Mouse (Mus musculus): ENCODE data around the gene Gm28305. TPM values are rescaled to one million over a fixed set of nuclear protein-coding genes. Genes with fewer than 3 reads are reported as not detected.

The Gm28305 gene
- total and polyA plus RNA-seq, 3 experiments = not detected

- Histone ChIP-seq H3K27ac (ENCODE audit: insufficient read depth, low read depth) (no peak overlapping the region), H3K4me3 (replicated peaks in 1 of 3; ENCODE audit: low read depth in 2 of 3, low read length in 2 of 3, poor library complexity in 1 of 3) (no peak overlapping the region), H3K9ac (ENCODE audit: insufficient read depth, low read depth) (no peak overlapping the region), H3K9me3 (replicated peaks; ENCODE audit: low read length) (no peaks in the 10 kb centered on the region), H3K36me3 (replicated peaks in 1 of 2; ENCODE audit: control insufficient read depth in 1 of 2, insufficient read depth in 1 of 2, low read length in 1 of 2) (peaks cover 4 to 13% of the 10 kb centered on the region in 2 experiments), H3K4me1 (ENCODE audit: control insufficient read depth in 1 of 2, insufficient read depth in 2 of 2) (no peaks in the 10 kb centered on the region), H3K4me2 (ENCODE audit: insufficient read depth, low read depth, poor library complexity, severe bottlenecking) (no peak overlapping the region), H3K79me2 (replicated peaks; ENCODE audit: control insufficient read depth, extremely low read depth, insufficient read depth, poor library complexity, severe bottlenecking) (no peaks in the 10 kb centered on the region), H3K27me3 (replicated peaks) (no peaks in the 10 kb centered on the region)
- in situ Hi-C loops (cut with MboI; ENCODE audit: low pct_ligation_motif_present, low pct_unique_long_range_greater_than_20kb, low sequenced_read_pairs) = loop anchor here (25.0 kb wide), 1 partner anchor 534 kb away; the partner anchor contains the start of gene Bfsp2
- dilution Hi-C loops (cut with MboI; ENCODE audit: extremely low pct_ligation_motif_present, extremely low pct_unique_long_range_greater_than_20kb, low sequenced_read_pairs) = no loop called here
- TF ChIP-seq EP300 (IDR thresholded peaks at IDR 0.05; ENCODE audit: low read length) (no peak), MYC (IDR thresholded peaks at IDR 0.05; ENCODE audit: low read depth, low read length) (no peak), CHD1 (IDR thresholded peaks at IDR 0.05; ENCODE audit: low read depth, low read length) (no peak), MXI1 (IDR thresholded peaks at IDR 0.05; ENCODE audit: low read depth, low read length) (no peak), ELF1 (IDR thresholded peaks at IDR 0.05; ENCODE audit: low read depth, low read length) (no peak), ZC3H11A (IDR thresholded peaks at IDR 0.05; ENCODE audit: low read depth, low read length) (no peak), USF2 (conservative IDR thresholded peaks at IDR 0.05; ENCODE audit: low read depth, low read length) (no peak), CHD2 (IDR thresholded peaks at IDR 0.05; ENCODE audit: low read length) (no peak), E2F4 (IDR thresholded peaks at IDR 0.05; ENCODE audit: insufficient replicate concordance, low read depth, low read length) (no peak), POLR2AphosphoS2 (IDR thresholded peaks at IDR 0.05; ENCODE audit: low read depth, low read length) (no peak), POLR2A (IDR thresholded peaks at IDR 0.05; ENCODE audit: low read depth, low read length) (no peak), CTCF (conservative IDR thresholded peaks at IDR 0.05 in 1 of 2, IDR thresholded peaks at IDR 0.05 in 1 of 2; ENCODE audit: low read depth in 2 of 2, low read length in 2 of 2) (no peak), TBP (conservative IDR thresholded peaks at IDR 0.05; ENCODE audit: low read depth, low read length) (no peak), TCF12 (IDR thresholded peaks at IDR 0.05; ENCODE audit: low read depth, low read length) (no peak), RCOR1 (conservative IDR thresholded peaks at IDR 0.05; ENCODE audit: low read depth, low read length) (no peak), HCFC1 (IDR thresholded peaks at IDR 0.05; ENCODE audit: low read depth, low read length) (no peak), JUND (conservative IDR thresholded peaks at IDR 0.05; ENCODE audit: low read depth, low read length) (no peak), SMC3 (IDR thresholded peaks at IDR 0.05; ENCODE audit: low read depth, low read length) (no peak), SIN3A (IDR thresholded peaks at IDR 0.05; ENCODE audit: low read length) (no peak)
- no peak for DNase-seq (ENCODE audit: extremely low read depth)
These were observed 19.4 kb upstream of the Gm28305 start for GRCm38 (mm10) chr9:104021026-104021425.

DNA sequence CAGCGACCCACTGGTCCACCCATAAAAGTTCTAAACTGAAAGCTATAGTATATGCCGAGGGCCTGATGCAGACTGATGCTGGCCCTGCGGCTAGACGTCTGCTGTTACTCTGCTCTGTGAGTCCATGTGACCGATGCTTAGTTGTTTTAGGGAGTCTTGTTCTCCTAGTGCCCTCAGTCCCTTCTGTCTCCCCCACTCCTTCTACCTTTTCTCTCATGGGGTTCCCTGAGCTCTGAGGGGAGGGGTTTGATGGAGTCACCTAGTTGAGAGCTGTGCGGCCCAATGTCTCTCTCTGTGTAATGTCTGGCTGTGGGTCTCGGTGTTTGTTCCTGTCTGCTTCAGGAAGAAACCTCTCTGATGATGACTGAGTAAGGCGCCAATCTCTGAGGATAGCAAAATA is 13.3 kb upstream of the Gm28305 start:
- dilution Hi-C loops (cut with MboI; ENCODE audit: extremely low pct_ligation_motif_present, extremely low pct_unique_long_range_greater_than_20kb, low sequenced_read_pairs) = no loop called here
- Histone ChIP-seq H3K9ac (ENCODE audit: insufficient read depth, low read depth) (no peak overlapping the region), H3K36me3 (replicated peaks in 1 of 2; ENCODE audit: control insufficient read depth in 1 of 2, insufficient read depth in 1 of 2, low read length in 1 of 2) (peaks cover 3 to 8% of the 10 kb centered on the region in 2 experiments), H3K9me3 (replicated peaks; ENCODE audit: low read length) (peaks cover 2% of the 10 kb centered on the region), H3K4me1 (ENCODE audit: control insufficient read depth in 1 of 2, insufficient read depth in 2 of 2) (no peaks in the 10 kb centered on the region), H3K4me2 (ENCODE audit: insufficient read depth, low read depth, poor library complexity, severe bottlenecking) (no peak overlapping the region), H3K4me3 (replicated peaks in 1 of 3; ENCODE audit: low read depth in 2 of 3, low read length in 2 of 3, poor library complexity in 1 of 3) (no peak overlapping the region), H3K79me2 (replicated peaks; ENCODE audit: control insufficient read depth, extremely low read depth, insufficient read depth, poor library complexity, severe bottlenecking) (no peaks in the 10 kb centered on the region), H3K27me3 (replicated peaks) (no peaks in the 10 kb centered on the region), H3K27ac (ENCODE audit: insufficient read depth, low read depth) (no peak overlapping the region)
- DNase-seq (ENCODE audit: extremely low read depth) = no peak
- in situ Hi-C loops (cut with MboI; ENCODE audit: low pct_ligation_motif_present, low pct_unique_long_range_greater_than_20kb, low sequenced_read_pairs) = no loop called here
- TF ChIP-seq UBTF (IDR thresholded peaks at IDR 0.05; ENCODE audit: low read depth, low read length) = no peak
- TF ChIP-seq EP300 (IDR thresholded peaks at IDR 0.05; ENCODE audit: low read length) = no peak
- TF ChIP-seq USF2 (conservative IDR thresholded peaks at IDR 0.05; ENCODE audit: low read depth, low read length) = no peak
- no peak for TF ChIP-seq ELF1 (IDR thresholded peaks at IDR 0.05; ENCODE audit: low read depth, low read length)
- no peak for TF ChIP-seq HCFC1 (IDR thresholded peaks at IDR 0.05; ENCODE audit: low read depth, low read length)
- no peak for TF ChIP-seq RAD21 (IDR thresholded peaks at IDR 0.05; ENCODE audit: low read depth, low read length)
- TF ChIP-seq ETS1 (conservative IDR thresholded peaks at IDR 0.05; ENCODE audit: low read depth, low read length) = no peak
- TF ChIP-seq SIN3A (IDR thresholded peaks at IDR 0.05; ENCODE audit: low read length) = no peak
- TF ChIP-seq CHD2 (IDR thresholded peaks at IDR 0.05; ENCODE audit: low read length) = no peak
- TF ChIP-seq GABPA (IDR thresholded peaks at IDR 0.05; ENCODE audit: insufficient replicate concordance, low read depth, low read length) = no peak
